8 mouse cellular contexts compared by ENCODE assay signal in the genomic region with DNA sequence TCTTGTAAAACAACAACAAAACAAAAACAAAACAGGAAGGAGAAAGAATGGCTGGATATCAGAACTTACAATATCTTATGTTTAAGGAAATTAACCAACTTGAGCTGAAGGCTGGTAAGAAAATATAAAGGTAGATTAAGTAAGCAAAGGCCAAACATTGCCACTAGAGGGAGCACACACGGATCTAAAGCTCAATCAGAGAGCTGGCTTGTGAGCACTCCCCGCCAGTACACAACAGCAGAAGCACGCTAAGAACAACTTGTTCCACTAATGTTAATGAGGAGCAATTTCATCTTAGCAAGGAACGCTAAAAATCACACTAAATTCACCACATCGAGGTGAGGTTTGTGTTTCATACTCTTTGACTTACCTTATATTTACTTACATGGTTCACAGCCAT. TPM values are rescaled to one million over a fixed set of nuclear protein-coding genes. Genes with fewer than 3 reads are reported as not detected.
DNase-seq lines count a peak whose midpoint lies in the region; ATAC-seq lines count a peak whose summit lies in the region.

No protein-coding gene starts in this region.

- H3K36me3 ChIP-seq in forebrain, embryonic 11.5 days (ENCODE audit: control insufficient read depth, insufficient read depth, low read length), result no peaks in the 10 kb centered on the region; the same call in 1 of the 2 replicates
- H3K36me3 ChIP-seq in forebrain, embryonic 10.5 days (replicated peaks), result peaks cover 91% of the 10 kb centered on the region
- peaks cover 76% of the 10 kb centered on the region for H3K36me3 ChIP-seq in neural tube, embryonic 15.5 days

- no peaks in the 10 kb centered on the region for H3K9me3 ChIP-seq in forebrain, embryonic 11.5 days (ENCODE audit: control insufficient read depth, low read length)
- H3K9me3 ChIP-seq in forebrain, embryonic 10.5 days, result no peaks in the 10 kb centered on the region
- no peaks in the 10 kb centered on the region for H3K9me3 ChIP-seq in neural tube, embryonic 15.5 days (replicated peaks)

- H3K27ac ChIP-seq in forebrain, embryonic 11.5 days (ENCODE audit: low read depth, low read length), result no peak overlapping the region
- H3K27ac ChIP-seq in forebrain, embryonic 10.5 days, result no peak overlapping the region
- no peak overlapping the region for H3K27ac ChIP-seq in neural tube, embryonic 15.5 days (replicated peaks)

- peak; percentile 67 for DNase-seq in forebrain, embryonic 11.5 days (ENCODE audit: low spot score)
- DNase-seq in forebrain, embryonic 10.5 days (ENCODE audit: extremely low spot score, low spot score), result no peak
- DNase-seq in neural tube, embryonic 10.5 days (ENCODE audit: extremely low spot score, low spot score), result peak; percentile 28
- DNase-seq in embryo, embryonic 10 days (ENCODE audit: low spot score), result peak; percentile 77
- DNase-seq in kidney, postnatal 10 days, result peak; percentile 75
- DNase-seq in lung, postnatal 10 days, result peak; percentile 64
- DNase-seq in thymus, postnatal 0 days (ENCODE audit: low spot score), result peak; percentile 71

- no peak for ATAC-seq in forebrain, embryonic 11.5 days (replicated peaks; ENCODE audit: low FRiP score)
- no peak for ATAC-seq in neural tube, embryonic 15.5 days (ENCODE audit: low FRiP score)

- H3K4me3 ChIP-seq in forebrain, embryonic 11.5 days (ENCODE audit: low read depth, low read length), result no peak overlapping the region
- H3K4me3 ChIP-seq in forebrain, embryonic 10.5 days, result no peak overlapping the region
- no peak overlapping the region for H3K4me3 ChIP-seq in neural tube, embryonic 15.5 days (replicated peaks)

- no peak overlapping the region for H3K4me2 ChIP-seq in forebrain, embryonic 11.5 days (ENCODE audit: low read depth, low read length, severe bottlenecking)
- H3K4me2 ChIP-seq in neural tube, embryonic 15.5 days, result no peak overlapping the region

- no peaks in the 10 kb centered on the region for H3K4me1 ChIP-seq in forebrain, embryonic 11.5 days (replicated peaks; ENCODE audit: control insufficient read depth, insufficient read depth, low read length)
- no peaks in the 10 kb centered on the region for H3K4me1 ChIP-seq in forebrain, embryonic 10.5 days
- no peaks in the 10 kb centered on the region for H3K4me1 ChIP-seq in neural tube, embryonic 15.5 days

- WGBS in forebrain, embryonic 11.5 days, result 35% methylated on average over 5 of the region's 5 CpGs
- 32% methylated on average over 5 of the region's 5 CpGs for WGBS in forebrain, embryonic 10.5 days
- 17% methylated on average over 5 of the region's 5 CpGs for WGBS in neural tube, embryonic 15.5 days

- H3K27me3 ChIP-seq in forebrain, embryonic 11.5 days (ENCODE audit: control insufficient read depth, insufficient read depth, low read length), result no peaks in the 10 kb centered on the region
- no peaks in the 10 kb centered on the region for H3K27me3 ChIP-seq in forebrain, embryonic 10.5 days (ENCODE audit: poor library complexity, severe bottlenecking)
- H3K27me3 ChIP-seq in neural tube, embryonic 15.5 days (replicated peaks), result no peaks in the 10 kb centered on the region

- H3K9ac ChIP-seq in forebrain, embryonic 11.5 days (ENCODE audit: low read length), result no peak overlapping the region
- H3K9ac ChIP-seq in neural tube, embryonic 15.5 days (replicated peaks), result no peak overlapping the region

RNA-seq across cellular contexts. Expression of a gene that starts 29.1 kb away (rescaled TPM):
- polyA plus RNA-seq in forebrain, embryonic 11.5 days (2014; fragmentation: Nextera tagmentation; extraction: Ambion mirVana), result 141 and 154 TPM in 2 replicates
- 116 and 126 TPM in 2 replicates for polyA plus RNA-seq in forebrain, embryonic 10.5 days (2016; fragmentation: Nextera tagmentation; extraction: Ambion mirVana)
- 153 and 157 TPM in 2 replicates for polyA plus RNA-seq in neural tube, embryonic 15.5 days (2015; fragmentation: Nextera tagmentation; extraction: Ambion mirVana)
- 191 and 217 TPM in 2 replicates for polyA plus RNA-seq in thymus, postnatal 0 days (2015; fragmentation: Nextera tagmentation; extraction: Ambion mirVana)

RNA-seq across cellular contexts. Expression of a gene that starts 52.1 kb away (rescaled TPM):
- 0.27 and 0.31 TPM in 2 replicates for polyA plus RNA-seq in forebrain, embryonic 11.5 days (2014; fragmentation: Nextera tagmentation; extraction: Ambion mirVana)
- 0.67 and 0.73 TPM in 2 replicates for polyA plus RNA-seq in forebrain, embryonic 10.5 days (2016; fragmentation: Nextera tagmentation; extraction: Ambion mirVana)
- polyA plus RNA-seq in neural tube, embryonic 15.5 days (2015; fragmentation: Nextera tagmentation; extraction: Ambion mirVana), result 1.0 and 1.9 TPM in 2 replicates
- polyA plus RNA-seq in thymus, postnatal 0 days (2015; fragmentation: Nextera tagmentation; extraction: Ambion mirVana), result 0.17 and 0.18 TPM in 2 replicates
